Mouse (Mus musculus) T-helper 17 cell (primary cell): ENCODE measurements at regions not wholly inside any gene's neighbourhood (a gene's known extent, or its start where the extent isn't known, plus 50 kb on each side); places are given as distances from the start of the nearest gene placed in this dataset.

Source experiments
- in situ Hi-C, 2 experiments: fragments of 300-600 bp; cut with MboI, MseI; formaldehyde crosslinking; loops; 1 replicate in 1 of 2; 2 replicates in 1 of 2; pipeline ENCODE4 v1.15.1; 2025; ENCODE audit warnings: high pct_unique_total_duplicates in 2 of 2

- in situ Hi-C loops: no loop called here
These were observed 287.2 kb downstream of the Slc4a3 start for GRCm38 (mm10) chr1:75833071-75833830.

- in situ Hi-C loops: no loop called here
These were observed 288.3 kb downstream of the Slc4a3 start for GRCm38 (mm10) chr1:75834361-75834760.

GRCm38 (mm10) chr1:75839551-75840223 lies 293.6 kb downstream of the Slc4a3 start:
- in situ Hi-C loops: no loop called here

GRCm38 (mm10) chr1:75842396-75842795 lies 296.3 kb downstream of the Slc4a3 start:
- in situ Hi-C loops: no loop called here

- in situ Hi-C loops: no loop called here
These were observed 297.3 kb downstream of the Slc4a3 start for GRCm38 (mm10) chr1:75843326-75843725.

- in situ Hi-C loops: no loop called here
These were observed 298.1 kb downstream of the Slc4a3 start for GRCm38 (mm10) chr1:75844123-75844522.

GRCm38 (mm10) chr1:75844529-75844928 lies 298.5 kb downstream of the Slc4a3 start:
- in situ Hi-C loops: no loop called here

GRCm38 (mm10) chr1:75844981-75845380 lies 298.9 kb downstream of the Slc4a3 start:
- in situ Hi-C loops: no loop called here

GRCm38 (mm10) chr1:75845771-75846535 lies 299.9 kb downstream of the Slc4a3 start:
- in situ Hi-C loops: no loop called here

GRCm38 (mm10) chr1:75847681-75848080 lies 301.6 kb downstream of the Slc4a3 start:
- in situ Hi-C loops: no loop called here

GRCm38 (mm10) chr1:75848436-75848835 lies 302.4 kb downstream of the Slc4a3 start:
- in situ Hi-C loops: no loop called here

GRCm38 (mm10) chr1:75850131-75850530 lies 304.1 kb downstream of the Slc4a3 start:
- in situ Hi-C loops: no loop called here

GRCm38 (mm10) chr1:75858551-75859255 lies 312.6 kb downstream of the Slc4a3 start:
- in situ Hi-C loops: no loop called here

- in situ Hi-C loops: loop anchor here in 1 of 2 experiments (10.0 kb wide), 1 partner anchor 732 kb away; no protein-coding TSS in a partner anchor
These were observed 316.7 kb downstream of the Slc4a3 start for GRCm38 (mm10) chr1:75862757-75863156.

- in situ Hi-C loops: loop anchor here in 1 of 2 experiments (10.0 kb wide), 1 partner anchor 728 kb away; no protein-coding TSS in a partner anchor
These were observed 320.5 kb downstream of the Slc4a3 start for GRCm38 (mm10) chr1:75866556-75866955.

- in situ Hi-C loops: loop anchor here in 1 of 2 experiments (10.0 kb wide), 1 partner anchor 725 kb away; no protein-coding TSS in a partner anchor
These were observed 323.3 kb downstream of the Slc4a3 start for GRCm38 (mm10) chr1:75869414-75869813.

- in situ Hi-C loops: loop anchor here in 1 of 2 experiments (10.0 kb wide), 1 partner anchor 725 kb away; no protein-coding TSS in a partner anchor
These were observed 323.8 kb downstream of the Slc4a3 start for GRCm38 (mm10) chr1:75869846-75870245.

- in situ Hi-C loops: no loop called here
These were observed 327.8 kb downstream of the Slc4a3 start for GRCm38 (mm10) chr1:75873911-75874310.

GRCm38 (mm10) chr1:75877209-75877608 lies 331.1 kb downstream of the Slc4a3 start:
- in situ Hi-C loops: no loop called here

GRCm38 (mm10) chr1:75885632-75886031 lies 339.6 kb downstream of the Slc4a3 start:
- in situ Hi-C loops: no loop called here

- in situ Hi-C loops: no loop called here
These were observed 342.6 kb downstream of the Slc4a3 start for GRCm38 (mm10) chr1:75888499-75889208.
